Mouse (Mus musculus) lung, postnatal 0 days (tissue): ENCODE measurements around the gene Fcmr.

ENCODE experiments used
- CTCF ChIP-seq: IDR thresholded peaks from 2 replicates; pipeline ENCODE4 v1.5.1; 2016; ENCODE audit warnings: antibody characterized with exemption, mild to moderate bottlenecking
- EP300 ChIP-seq: IDR thresholded peaks from 2 replicates; pipeline ENCODE4 v1.6.1; 2016; ENCODE audit warnings: antibody characterized with exemption, mild to moderate bottlenecking, control low read depth

DNA sequence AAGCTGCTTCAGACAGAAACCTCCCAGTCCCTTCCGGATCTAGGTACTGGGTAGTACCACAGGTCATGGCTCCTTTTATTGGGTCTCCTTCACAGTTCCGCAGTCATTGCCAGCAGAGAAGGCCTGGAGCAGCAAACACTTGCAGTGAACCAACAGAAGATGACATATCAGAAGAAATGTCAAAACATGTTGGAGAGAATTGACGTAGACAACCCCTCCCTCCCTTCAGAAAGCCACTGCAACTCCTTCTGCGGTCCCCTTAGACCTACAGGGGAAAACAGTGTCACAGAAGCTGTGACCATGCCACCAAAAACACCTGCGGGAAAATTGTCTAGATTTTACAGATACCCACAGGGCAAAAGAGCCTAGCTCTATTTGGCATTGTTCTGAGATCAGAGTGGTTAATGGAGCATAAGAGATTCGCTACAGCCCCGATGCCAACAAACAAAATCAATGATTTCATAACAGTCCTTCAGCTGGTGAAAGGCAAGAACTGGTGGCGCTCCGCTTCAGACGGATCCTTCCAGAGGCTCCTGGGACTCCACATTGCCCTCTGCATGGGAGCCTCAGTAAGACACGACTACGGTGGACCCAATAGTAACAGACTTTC lies 46.0 kb downstream of the Fcmr start, which contains the start of gene Il20:
- TF ChIP-seq CTCF (no peak), EP300 (no peak)
